Mouse (Mus musculus) MEL (cell line): ENCODE results near the gene Tab1. TPM values are rescaled to one million over a fixed set of nuclear protein-coding genes. Genes with fewer than 3 reads are reported as not detected.

Experiments
- DNase-seq: peaks from one replicate; pipeline ENCODE4 v3.0.0; 2011; ENCODE audit warnings: low read depth, low spot score
- H3K27ac ChIP-seq: 2 replicates; pipeline ENCODE4 v1.5.1; 2012; ENCODE audit warnings: low read depth, mild to moderate bottlenecking, control low read depth, low read length, moderate library complexity; ENCODE audit not compliant: control insufficient read depth
- H3K27me3 ChIP-seq, 2 experiments: fragments of 150-350 bp in 1 of 2; sonication (generic) in 1 of 2; 2 replicates each; pipeline ENCODE4 v1.6.1; 2012; ENCODE audit warnings: low read length in 2 of 2, mild to moderate bottlenecking in 2 of 2, improper control_type of control experiment in 1 of 2, moderate library complexity in 1 of 2; ENCODE audit not compliant: insufficient read depth in 2 of 2, control insufficient read depth in 1 of 2
- H3K36me3 ChIP-seq, 2 experiments: 2 replicates each; pipeline ENCODE4 v1.6.1; 2012 to 2014; ENCODE audit warnings: low read length in 2 of 2, improper control_type of control experiment in 1 of 2, inconsistent platforms in 1 of 2, mild to moderate bottlenecking in 1 of 2; ENCODE audit not compliant: insufficient read depth in 2 of 2, control insufficient read depth in 1 of 2
- H3K4me1 ChIP-seq, 2 experiments: fragments of 150-350 bp in 1 of 2; sonication (generic) in 1 of 2; 2 replicates each; pipeline ENCODE4 v1.6.1; 2012; ENCODE audit warnings: low read length in 2 of 2, improper control_type of control experiment in 1 of 2, mild to moderate bottlenecking in 1 of 2; ENCODE audit not compliant: insufficient read depth in 2 of 2, control insufficient read depth in 1 of 2
- H3K4me3 ChIP-seq, 2 experiments: fragments of 150-350 bp in 1 of 2; sonication (generic) in 1 of 2; 2 replicates each; pipeline ENCODE4 v1.5.1; 2012; ENCODE audit warnings: low read depth in 2 of 2, low read length in 2 of 2, mild to moderate bottlenecking in 2 of 2, moderate library complexity in 2 of 2, control low read depth in 1 of 2, improper control_type of control experiment in 1 of 2; ENCODE audit not compliant: control insufficient read depth in 1 of 2, insufficient read depth in 1 of 2
- H3K79me2 ChIP-seq: 2 replicates; pipeline ENCODE4 v1.6.1; 2012; ENCODE audit warnings: mild to moderate bottlenecking, low read length, moderate library complexity; ENCODE audit not compliant: control insufficient read depth, poor library complexity, insufficient read depth
- H3K9ac ChIP-seq: 2 replicates; pipeline ENCODE4 v1.6.1; 2012; ENCODE audit warnings: low read depth, mild to moderate bottlenecking, control low read depth, low read length, moderate library complexity; ENCODE audit not compliant: control insufficient read depth, poor library complexity, severe bottlenecking
- H3K9me3 ChIP-seq: fragments of 150-350 bp; sonication (generic); replicated peaks from 2 replicates; pipeline ENCODE4 v1.6.1; 2012; ENCODE audit warnings: mild to moderate bottlenecking, low read length, improper control_type of control experiment, moderate library complexity; ENCODE audit not compliant: insufficient read depth
- BHLHE40 ChIP-seq: IDR thresholded peaks from 2 replicates; pipeline ENCODE4 v1.6.1; 2012; ENCODE audit warnings: low read depth, mild to moderate bottlenecking, inconsistent platforms, low read length, improper control_type of control experiment, borderline replicate concordance
- CHD2 ChIP-seq: IDR thresholded peaks from 2 replicates; pipeline ENCODE4 v1.6.1; 2011; ENCODE audit warnings: low read length, improper control_type of control experiment
- CTCF ChIP-seq, 3 experiments: IDR thresholded peaks in 2 of 3; conservative IDR thresholded peaks in 1 of 3; 2 replicates each; pipeline ENCODE4 v1.5.1; 2011 to 2012; ENCODE audit warnings: low read length in 3 of 3, low read depth in 2 of 3, mild to moderate bottlenecking in 2 of 3, improper control_type of control experiment in 1 of 3, inconsistent platforms in 1 of 3, mixed read lengths in 1 of 3, moderate library complexity in 1 of 3; ENCODE audit not compliant: control insufficient read depth in 1 of 3, insufficient read depth in 1 of 3, poor library complexity in 1 of 3, severe bottlenecking in 1 of 3
- ELF1 ChIP-seq: IDR thresholded peaks from 2 replicates; pipeline ENCODE4 v1.6.1; 2014; ENCODE audit warnings: low read depth, mild to moderate bottlenecking, inconsistent platforms, low read length, improper control_type of control experiment, moderate library complexity
- GATA1 ChIP-seq: IDR thresholded peaks from 2 replicates; pipeline ENCODE4 v1.6.1; 2011; ENCODE audit warnings: low read depth, low read length, improper control_type of control experiment
- JUND ChIP-seq: IDR thresholded peaks from 2 replicates; pipeline ENCODE4 v1.6.1; 2011; ENCODE audit warnings: low read depth, mild to moderate bottlenecking, improper control_type of control experiment, low read length
- MAFK ChIP-seq: IDR thresholded peaks from 2 replicates; pipeline ENCODE4 v1.6.1; 2011; ENCODE audit warnings: low read depth, mild to moderate bottlenecking, low read length, improper control_type of control experiment, borderline replicate concordance
- MEF2A ChIP-seq: IDR thresholded peaks from 2 replicates; pipeline ENCODE4 v1.6.1; 2014; ENCODE audit warnings: low read depth, mild to moderate bottlenecking, inconsistent platforms, low read length, improper control_type of control experiment; ENCODE audit not compliant: poor library complexity, insufficient replicate concordance, severe bottlenecking; ENCODE audit errors: extremely low read depth
- MXI1 ChIP-seq: IDR thresholded peaks from 2 replicates; pipeline ENCODE4 v1.6.1; 2011; ENCODE audit warnings: mild to moderate bottlenecking, low read depth, low read length, improper control_type of control experiment
- MYB ChIP-seq: IDR thresholded peaks from 2 replicates; pipeline ENCODE4 v1.6.1; 2011; ENCODE audit warnings: mild to moderate bottlenecking, low read depth, low read length, improper control_type of control experiment
- MYC ChIP-seq: IDR thresholded peaks from 2 replicates; pipeline ENCODE4 v1.6.1; 2011; ENCODE audit warnings: low read depth, mild to moderate bottlenecking, low read length, improper control_type of control experiment, moderate library complexity
- NELFE ChIP-seq: IDR thresholded peaks from 2 replicates; pipeline ENCODE4 v1.6.1; 2011; ENCODE audit warnings: low read depth, low read length, improper control_type of control experiment
- SMC3 ChIP-seq: IDR thresholded peaks from 2 replicates; pipeline ENCODE4 v1.6.1; 2011; ENCODE audit warnings: low read depth, low read length, improper control_type of control experiment
- TAL1 ChIP-seq: IDR thresholded peaks from 2 replicates; pipeline ENCODE4 v1.6.1; 2012; ENCODE audit warnings: mild to moderate bottlenecking, inconsistent platforms, low read length, moderate library complexity, mixed read lengths
- USF1 ChIP-seq: IDR thresholded peaks from 2 replicates; pipeline ENCODE4 v1.6.1; 2014; ENCODE audit warnings: low read depth, mild to moderate bottlenecking, inconsistent platforms, low read length, improper control_type of control experiment, moderate library complexity
- ZNF384 ChIP-seq: IDR thresholded peaks from 2 replicates; pipeline ENCODE4 v1.6.1; 2012; ENCODE audit warnings: low read depth, mild to moderate bottlenecking, inconsistent platforms, low read length, improper control_type of control experiment
- polyA plus RNA-seq, 2 experiments: library from polyadenylated mRNA; stranded (reverse) in 1 of 2; unstranded in 1 of 2; fragments of >175 nt in 1 of 2; fragments of >200 nt in 1 of 2; gene quantifications; 2 replicates each; pipeline versions ENCODE4 v1.2.1 to v1.2.4; 2012; ENCODE audit warnings: low replicate concordance in 2 of 2, low read depth in 1 of 2; ENCODE audit not compliant: insufficient read length in 2 of 2, insufficient read depth in 1 of 2, missing spikeins in 1 of 2
- total RNA-seq: library from RNA; depleted of rRNA; stranded (reverse); fragments of 300-350 nt; gene quantifications from 2 replicates; pipeline ENCODE4 v1.2.3, GENCODE M21; 2012

The Tab1 gene
- total and polyA plus RNA-seq, 3 experiments: 23.3 to 31.1 TPM; not detected in 1

GRCm38 (mm10) chr15:80137945-80138791 lies 5.2 kb downstream of the Tab1 start:
- Histone ChIP-seq H3K4me3 (no peak overlapping the region), H3K9me3 (no peaks in the 10 kb centered on the region), H3K36me3 (peaks cover 9 to 17% of the 10 kb centered on the region in 2 experiments), H3K27ac (no peak overlapping the region), H3K79me2 (peaks cover 50% of the 10 kb centered on the region), H3K4me1 (peaks cover 7 to 10% of the 10 kb centered on the region in 2 experiments; a peak in 3 of 4 replicates), H3K9ac (no peak overlapping the region), H3K27me3 (no peaks in the 10 kb centered on the region)
- DNase-seq: no peak
- TF ChIP-seq USF1 (no peak), ELF1 (no peak), CTCF (IDR thresholded peaks at IDR 0.05 in 2 of 3, conservative IDR thresholded peaks at IDR 0.05 in 1 of 3; ENCODE audit: control insufficient read depth in 1 of 3, insufficient read depth in 1 of 3, low read depth in 2 of 3, low read length in 3 of 3, poor library complexity in 1 of 3, severe bottlenecking in 1 of 3) (no peak), MYB (no peak), NELFE (no peak), MYC (no peak), BHLHE40 (no peak)

GRCm38 (mm10) chr15:80140302-80140701 lies 7.4 kb downstream of the Tab1 start:
- Histone ChIP-seq H3K9me3 (no peaks in the 10 kb centered on the region), H3K79me2 (peaks cover 32% of the 10 kb centered on the region), H3K36me3 (peaks cover 6 to 10% of the 10 kb centered on the region in 2 experiments), H3K27ac (no peak overlapping the region), H3K9ac (no peak overlapping the region), H3K4me1 (peaks cover 0 to 3% of the 10 kb centered on the region in 2 experiments; a peak in 2 of 4 replicates), H3K27me3 (no peaks in the 10 kb centered on the region), H3K4me3 (no peak overlapping the region)
- DNase-seq: no peak
- TF ChIP-seq MXI1: no peak
- no peak for TF ChIP-seq CTCF (IDR thresholded peaks at IDR 0.05 in 2 of 3, conservative IDR thresholded peaks at IDR 0.05 in 1 of 3; ENCODE audit: control insufficient read depth in 1 of 3, insufficient read depth in 1 of 3, low read depth in 2 of 3, low read length in 3 of 3, poor library complexity in 1 of 3, severe bottlenecking in 1 of 3)
- TF ChIP-seq JUND: no peak
- no peak for TF ChIP-seq ZNF384
- TF ChIP-seq MAFK: no peak
- TF ChIP-seq TAL1: no peak
- no peak for TF ChIP-seq MEF2A
- TF ChIP-seq MYC: no peak
- no peak for TF ChIP-seq GATA1
- TF ChIP-seq SMC3: no peak
- no peak for TF ChIP-seq CHD2
- no peak for TF ChIP-seq BHLHE40
